In the genomic region with DNA sequence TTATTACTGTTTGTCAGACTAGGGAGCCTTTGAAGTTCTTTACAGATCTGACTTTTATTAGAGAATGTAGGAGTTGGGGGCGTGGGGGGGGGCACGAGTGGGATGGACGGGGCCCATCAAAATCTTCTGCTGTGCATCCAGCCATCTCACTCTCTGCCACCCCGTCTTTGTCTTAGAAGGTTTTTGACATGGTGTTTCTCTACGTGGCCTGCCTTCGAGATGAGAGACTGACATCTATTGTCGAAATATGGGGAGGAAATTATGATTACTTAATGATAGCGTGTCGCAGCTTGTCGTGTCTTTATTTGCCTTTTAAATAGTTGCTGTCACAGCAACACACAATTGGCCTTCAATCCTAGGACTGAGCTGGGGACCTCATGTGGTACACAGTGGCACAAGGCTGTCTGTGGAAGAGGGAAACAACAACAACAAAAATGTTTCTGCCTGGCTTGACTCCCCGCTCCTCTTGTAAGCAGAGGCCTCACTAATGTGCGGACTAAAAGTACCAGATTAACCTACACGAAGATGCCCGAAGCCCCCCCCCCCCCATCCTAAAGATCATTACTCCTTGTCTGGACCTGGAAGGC, we compare ENCODE assay signal across 9 mouse cellular contexts. TPM values are rescaled to one million over a fixed set of nuclear protein-coding genes. Genes with fewer than 3 reads are reported as not detected.
DNase-seq lines count a peak whose midpoint lies in the region; ATAC-seq lines count a peak whose summit lies in the region.
"Had no signal": no experiment of that assay in that cellular context is flagged by ENCODE, and none has a peak within 500 bp of the region (broad histone marks: within the 10 kb centered on the region; RNA-seq: fewer than 3 reads in every experiment).

No protein-coding gene starts in this region.

- DNase-seq in lung, postnatal 14 days: no peak
- no peak for DNase-seq in T-cell, adult 2 months (ENCODE audit: low spot score)
- no peak for DNase-seq in cerebellum, postnatal 36 days
- DNase-seq: cerebellum, postnatal 14 days had no signal

- H3K4me2 ChIP-seq in lung, embryonic 15.5 days: peak overlapping the region; percentile 55
- peak overlapping the region; percentile 50 for H3K4me2 ChIP-seq in forebrain, embryonic 13.5 days
- H3K4me2 ChIP-seq in intestine, embryonic 16.5 days (ENCODE audit: low read depth, low read length): peak overlapping the region; percentile 59
- H3K4me2 ChIP-seq in neural tube, embryonic 12.5 days (replicated peaks): peak overlapping the region; percentile 50

- no peak overlapping the region for H3K4me3 ChIP-seq in lung, embryonic 15.5 days
- H3K4me3 ChIP-seq in forebrain, embryonic 13.5 days: no peak overlapping the region
- H3K4me3 ChIP-seq in intestine, embryonic 16.5 days (ENCODE audit: low read length): peak overlapping the region; percentile 30; the same call in 1 of the 2 replicates
- H3K4me3 ChIP-seq in neural tube, embryonic 12.5 days: no peak overlapping the region

- no peak overlapping the region for H3K9ac ChIP-seq in lung, embryonic 15.5 days
- H3K9ac ChIP-seq in forebrain, embryonic 13.5 days: 0 out of 2 replicates have a peak overlapping the region, but pooled peaks have one; percentile 22
- H3K9ac ChIP-seq in intestine, embryonic 16.5 days (ENCODE audit: low read depth, low read length): peak overlapping the region; percentile 62; the same call in 1 of the 2 replicates
- no peak overlapping the region for H3K9ac ChIP-seq in neural tube, embryonic 12.5 days

- WGBS in lung, embryonic 15.5 days: 31% methylated on average over 14 of the region's 14 CpGs
- 44% methylated on average over 14 of the region's 14 CpGs for WGBS in forebrain, embryonic 13.5 days
- WGBS in intestine, embryonic 16.5 days: 25% methylated on average over 14 of the region's 14 CpGs
- WGBS in neural tube, embryonic 12.5 days: 50% methylated on average over 14 of the region's 14 CpGs

- no peaks in the 10 kb centered on the region for H3K9me3 ChIP-seq in lung, embryonic 15.5 days
- H3K9me3 ChIP-seq in forebrain, embryonic 13.5 days (replicated peaks): no peaks in the 10 kb centered on the region
- no peaks in the 10 kb centered on the region for H3K9me3 ChIP-seq in intestine, embryonic 16.5 days (ENCODE audit: control insufficient read depth, low read length)
- H3K9me3 ChIP-seq in neural tube, embryonic 12.5 days: no peaks in the 10 kb centered on the region

- ATAC-seq in lung, embryonic 15.5 days (ENCODE audit: borderline replicate concordance, extremely low read depth, low FRiP score, low TSS enrichment): no peak
- peak; percentile 40; the same call in 1 of the 2 replicates for ATAC-seq in forebrain, embryonic 13.5 days
- ATAC-seq in intestine, embryonic 16.5 days: 0 out of 2 replicates have a peak, but pooled peaks have one; percentile 15
- no peak for ATAC-seq in neural tube, embryonic 12.5 days (ENCODE audit: low FRiP score, low read depth)
- no peak for ATAC-seq in CD4-positive, CD25-positive, alpha-beta regulatory T cell, adult 4 months

- peak overlapping the region; percentile 75 for H3K27ac ChIP-seq in lung, embryonic 15.5 days
- peak overlapping the region; percentile 79 for H3K27ac ChIP-seq in forebrain, embryonic 13.5 days
- H3K27ac ChIP-seq in intestine, embryonic 16.5 days (ENCODE audit: low read length): peak overlapping the region; percentile 79
- H3K27ac ChIP-seq in neural tube, embryonic 12.5 days: peak overlapping the region; percentile 21; the same call in 1 of the 2 replicates

- H3K4me1 ChIP-seq in lung, embryonic 15.5 days: peaks cover 15% of the 10 kb centered on the region
- H3K4me1 ChIP-seq in forebrain, embryonic 13.5 days: peaks cover 24% of the 10 kb centered on the region
- H3K4me1 ChIP-seq in intestine, embryonic 16.5 days (ENCODE audit: control insufficient read depth, insufficient read depth, low read length): peaks cover 15% of the 10 kb centered on the region
- peaks cover 19% of the 10 kb centered on the region for H3K4me1 ChIP-seq in neural tube, embryonic 12.5 days

- no peaks in the 10 kb centered on the region for H3K36me3 ChIP-seq in lung, embryonic 15.5 days
- no peaks in the 10 kb centered on the region for H3K36me3 ChIP-seq in forebrain, embryonic 13.5 days (ENCODE audit: poor library complexity, severe bottlenecking)
- H3K36me3 ChIP-seq in intestine, embryonic 16.5 days (ENCODE audit: control insufficient read depth, insufficient read depth, low read length): no peaks in the 10 kb centered on the region
- no peaks in the 10 kb centered on the region for H3K36me3 ChIP-seq in neural tube, embryonic 12.5 days

- H3K27me3 ChIP-seq in lung, embryonic 15.5 days: no peaks in the 10 kb centered on the region
- H3K27me3 ChIP-seq in forebrain, embryonic 13.5 days: no peaks in the 10 kb centered on the region
- no peaks in the 10 kb centered on the region for H3K27me3 ChIP-seq in intestine, embryonic 16.5 days (replicated peaks; ENCODE audit: control insufficient read depth, insufficient read depth, low read length)
- H3K27me3 ChIP-seq in neural tube, embryonic 12.5 days (replicated peaks): no peaks in the 10 kb centered on the region

RNA-seq across cellular contexts. Expression of a gene that starts 51.5 kb away (rescaled TPM):
- polyA plus RNA-seq in lung, embryonic 15.5 days (2015; fragmentation: Nextera tagmentation; extraction: Ambion mirVana): 5.5 and 6.3 TPM in 2 replicates
- polyA plus RNA-seq in forebrain, embryonic 13.5 days (2015; fragmentation: Nextera tagmentation; extraction: Ambion mirVana): 9.7 and 9.8 TPM in 2 replicates
- polyA plus RNA-seq in intestine, embryonic 16.5 days (2015; fragmentation: Nextera tagmentation; extraction: Ambion mirVana): 3.4 TPM in 2 replicates
- polyA plus RNA-seq in neural tube, embryonic 12.5 days (2016; fragmentation: Nextera tagmentation; extraction: Ambion mirVana): 17.4 and 24.1 TPM in 2 replicates
- polyA plus RNA-seq in CD4-positive, CD25-positive, alpha-beta regulatory T cell, adult 4 months (2017; shearing (Covaris generic)): 10 to 100 TPM; 25.1 to 27.5 TPM

Comparison
In these comparisons a context has a peak if more than half of its experiments do, and no peak if none do; other contexts are left out.
1. ATAC-seq: peak in forebrain, embryonic 13.5 days (single experiment) and intestine, embryonic 16.5 days (single experiment); none in lung, embryonic 15.5 days (single experiment), neural tube, embryonic 12.5 days (single experiment) and CD4-positive, CD25-positive, alpha-beta regulatory T cell, adult 4 months (single experiment).
2. H3K27ac ChIP-seq: peak in every context shown above with its lines; median percentile 79 in forebrain, embryonic 13.5 days; 79 in intestine, embryonic 16.5 days; 75 in lung, embryonic 15.5 days; 21 in neural tube, embryonic 12.5 days.
3. H3K9ac ChIP-seq: peak in forebrain, embryonic 13.5 days (single experiment) and intestine, embryonic 16.5 days (single experiment); none in lung, embryonic 15.5 days (single experiment) and neural tube, embryonic 12.5 days (single experiment).
4. Peak in every context shown above with its lines, with median percentiles within 50 percentile points of each other: H3K4me2 ChIP-seq.